Mouse (Mus musculus): ENCODE measurements around the gene Pde4d. TPM values are rescaled to one million over a fixed set of nuclear protein-coding genes. Genes with fewer than 3 reads are reported as not detected.
"Not testable (repeated sequence)": the region's sequence is repeated elsewhere in the genome, so short reads cannot be mapped to it uniquely, and the experiment has no call there.

The Pde4d gene
- polyA plus RNA-seq, 1 experiment from 2014 or later = 8.7 TPM

DNA sequence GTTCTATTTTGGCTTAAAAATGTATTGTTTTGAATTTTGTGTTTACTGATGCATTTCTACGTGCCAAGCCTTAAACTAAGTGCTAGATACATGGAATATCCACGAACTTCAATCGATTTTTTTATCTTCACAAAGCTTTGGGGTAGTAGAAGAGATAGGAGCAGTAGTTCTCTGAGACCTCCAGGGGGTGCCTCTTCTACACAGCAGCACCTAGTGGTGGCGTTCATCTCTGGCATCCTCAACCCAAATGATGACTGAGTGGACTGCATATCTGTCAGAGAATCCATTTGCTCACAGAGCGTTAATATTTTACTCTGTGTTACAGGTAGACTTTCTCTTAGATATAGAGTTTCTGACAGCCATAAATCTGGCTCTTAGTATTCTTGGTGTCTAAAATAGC lies 272.5 kb downstream of the Pde4d start:
- no peaks in the 10 kb centered on the region for H3K36me3 ChIP-seq (ENCODE audit: control insufficient read depth, insufficient read depth, low read length)
- no peaks in the 10 kb centered on the region for H3K9me3 ChIP-seq (ENCODE audit: control insufficient read depth, low read length)
- H3K4me3 ChIP-seq (ENCODE audit: low read depth, low read length) = no peak overlapping the region
- H3K4me2 ChIP-seq = no peak overlapping the region
- no peak overlapping the region for H3K27ac ChIP-seq (ENCODE audit: low read depth, low read length)
- 80% methylated on average over 5 of the region's 5 CpGs for WGBS
- no peak overlapping the region for H3K9ac ChIP-seq (ENCODE audit: low read length)
- DNase-seq (ENCODE audit: low spot score, missing footprints) = no peak
- H3K4me1 ChIP-seq (ENCODE audit: control insufficient read depth, insufficient read depth, low read length) = no peaks in the 10 kb centered on the region
- H3K27me3 ChIP-seq (ENCODE audit: control insufficient read depth, insufficient read depth, low read length) = no peaks in the 10 kb centered on the region
- ATAC-seq (ENCODE audit: low FRiP score) = no peak

DNA sequence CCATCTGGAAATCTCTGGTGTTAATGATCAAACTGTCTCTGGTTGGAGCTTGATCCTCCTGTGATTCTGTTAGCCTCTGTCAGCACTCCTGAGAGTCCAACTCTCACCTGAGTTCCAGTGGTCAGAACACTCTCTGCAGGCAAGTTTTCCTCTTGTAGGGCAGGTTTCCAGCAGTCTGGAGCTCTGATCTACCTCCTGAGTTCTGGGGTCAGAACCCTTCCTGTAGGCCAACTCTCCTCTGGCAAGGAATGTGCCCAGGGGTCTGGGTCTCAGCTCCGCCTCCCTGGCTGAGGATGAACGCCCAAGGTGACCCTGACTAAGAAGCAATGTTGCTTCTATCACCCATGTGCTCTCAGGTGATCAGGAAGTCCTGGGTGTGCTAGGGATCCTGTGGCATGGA lies 284.6 kb downstream of the Pde4d start:
- not testable (repeated sequence) for ATAC-seq (ENCODE audit: low FRiP score); H3K9ac ChIP-seq (ENCODE audit: low read length); H3K4me1 ChIP-seq (ENCODE audit: control insufficient read depth, insufficient read depth, low read length); DNase-seq (ENCODE audit: low spot score, missing footprints); H3K27ac ChIP-seq (ENCODE audit: low read depth, low read length); H3K4me2 ChIP-seq; H3K9me3 ChIP-seq (ENCODE audit: control insufficient read depth, low read length); H3K4me3 ChIP-seq (ENCODE audit: low read depth, low read length); H3K27me3 ChIP-seq (ENCODE audit: control insufficient read depth, insufficient read depth, low read length); H3K36me3 ChIP-seq (ENCODE audit: control insufficient read depth, insufficient read depth, low read length)
- 87% methylated on average over 2 of the region's 2 CpGs for WGBS

DNA sequence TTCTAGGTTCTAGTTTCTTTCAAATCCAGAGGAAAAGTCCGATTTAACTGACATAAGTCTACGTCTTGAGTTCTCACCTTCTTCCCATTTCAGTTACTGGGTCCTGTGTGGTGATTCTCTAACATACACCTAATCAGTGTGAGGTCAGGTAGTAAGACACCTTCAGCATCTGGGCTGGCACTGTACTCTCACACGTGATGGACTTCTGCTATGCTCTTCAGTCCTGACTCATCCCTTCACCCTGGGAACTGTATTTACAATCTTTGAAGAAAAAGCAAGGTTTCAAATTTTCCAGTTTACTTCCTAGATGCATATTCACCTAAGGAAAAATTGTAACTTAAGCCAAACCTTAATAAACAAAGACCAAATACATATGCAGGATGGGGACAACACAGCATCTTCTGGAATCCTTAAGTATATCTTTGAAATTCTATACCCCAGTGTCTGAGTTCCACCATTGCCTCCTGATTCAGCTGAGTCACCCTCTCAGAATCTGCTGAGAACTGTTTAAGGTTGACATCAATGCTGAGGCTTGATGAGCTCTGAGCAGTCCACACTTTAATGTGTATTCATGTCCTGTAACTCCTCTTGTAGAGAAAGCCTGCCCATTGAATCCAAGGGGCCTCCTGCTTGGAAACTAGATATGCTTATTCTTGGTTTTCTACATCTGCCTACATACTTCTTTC lies 301.6 kb downstream of the Pde4d start:
- Histone ChIP-seq H3K4me1 (ENCODE audit: control insufficient read depth, insufficient read depth, low read length) (no peaks in the 10 kb centered on the region), H3K36me3 (ENCODE audit: control insufficient read depth, insufficient read depth, low read length) (no peaks in the 10 kb centered on the region), H3K9me3 (ENCODE audit: control insufficient read depth, low read length) (no peaks in the 10 kb centered on the region), H3K4me2 (no peak overlapping the region), H3K27ac (ENCODE audit: low read depth, low read length) (no peak overlapping the region), H3K27me3 (ENCODE audit: control insufficient read depth, insufficient read depth, low read length) (no peaks in the 10 kb centered on the region), H3K9ac (ENCODE audit: low read length) (no peak overlapping the region), H3K4me3 (ENCODE audit: low read depth, low read length) (no peak overlapping the region)
- DNase-seq (ENCODE audit: low spot score, missing footprints) = peak; percentile 66
- ATAC-seq (ENCODE audit: low FRiP score) = no peak
- 87% methylated on average over 3 of the region's 3 CpGs for WGBS

DNA sequence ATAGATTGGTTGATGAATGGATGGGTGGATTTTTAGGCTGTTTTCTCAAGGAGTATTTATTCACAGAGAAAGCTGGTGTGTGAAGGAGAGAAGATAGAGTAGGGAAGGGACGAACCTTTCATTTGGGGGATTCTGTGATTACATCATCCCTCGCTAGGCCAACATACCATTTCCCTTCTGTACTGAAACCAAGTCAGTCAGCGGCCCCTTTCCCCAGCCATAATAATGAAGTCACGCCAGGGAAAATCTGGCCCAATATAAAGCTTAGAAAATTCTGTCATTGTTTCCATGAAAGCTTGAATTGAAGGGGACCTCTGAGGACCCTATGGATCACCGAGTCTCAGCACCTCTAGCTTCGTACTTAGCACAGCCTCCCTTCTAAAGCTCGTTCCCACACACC lies 307.7 kb downstream of the Pde4d start:
- Histone ChIP-seq H3K9me3 (ENCODE audit: control insufficient read depth, low read length) (no peaks in the 10 kb centered on the region), H3K9ac (ENCODE audit: low read length) (no peak overlapping the region), H3K27me3 (ENCODE audit: control insufficient read depth, insufficient read depth, low read length) (no peaks in the 10 kb centered on the region), H3K4me1 (ENCODE audit: control insufficient read depth, insufficient read depth, low read length) (no peaks in the 10 kb centered on the region), H3K4me2 (no peak overlapping the region), H3K27ac (ENCODE audit: low read depth, low read length) (no peak overlapping the region), H3K36me3 (ENCODE audit: control insufficient read depth, insufficient read depth, low read length) (no peaks in the 10 kb centered on the region), H3K4me3 (ENCODE audit: low read depth, low read length) (no peak overlapping the region)
- DNase-seq (ENCODE audit: low spot score, missing footprints) = no peak
- ATAC-seq (ENCODE audit: low FRiP score) = no peak
- 83% methylated on average over 7 of the region's 7 CpGs for WGBS

DNA sequence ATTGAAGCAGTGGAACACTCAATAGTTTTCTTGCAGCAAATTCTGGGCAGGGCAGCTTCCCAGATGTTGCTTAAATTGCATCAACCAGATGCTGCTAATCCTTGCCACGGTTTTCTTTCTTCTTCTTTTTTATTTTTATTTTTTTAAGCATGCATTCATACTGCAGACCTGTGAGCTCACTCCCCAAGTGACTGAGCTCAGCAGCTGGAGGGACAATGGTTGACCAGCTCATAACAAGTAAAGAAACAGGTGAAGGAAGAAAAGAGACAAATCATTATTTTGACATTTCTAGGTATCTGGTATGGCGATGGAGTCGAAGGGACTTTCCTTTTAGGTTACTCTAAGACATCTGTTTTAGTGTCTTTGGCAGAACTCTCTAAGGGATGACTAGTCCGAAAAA lies 308.6 kb downstream of the Pde4d start:
- no peak for ATAC-seq (ENCODE audit: low FRiP score)
- Histone ChIP-seq H3K4me3 (ENCODE audit: low read depth, low read length) (no peak overlapping the region), H3K36me3 (ENCODE audit: control insufficient read depth, insufficient read depth, low read length) (no peaks in the 10 kb centered on the region), H3K27me3 (ENCODE audit: control insufficient read depth, insufficient read depth, low read length) (no peaks in the 10 kb centered on the region), H3K27ac (ENCODE audit: low read depth, low read length) (no peak overlapping the region), H3K9ac (ENCODE audit: low read length) (no peak overlapping the region), H3K4me2 (no peak overlapping the region), H3K4me1 (ENCODE audit: control insufficient read depth, insufficient read depth, low read length) (no peaks in the 10 kb centered on the region), H3K9me3 (ENCODE audit: control insufficient read depth, low read length) (no peaks in the 10 kb centered on the region)
- DNase-seq (ENCODE audit: low spot score, missing footprints) = no peak
- 82% methylated on average over 4 of the region's 4 CpGs for WGBS

DNA sequence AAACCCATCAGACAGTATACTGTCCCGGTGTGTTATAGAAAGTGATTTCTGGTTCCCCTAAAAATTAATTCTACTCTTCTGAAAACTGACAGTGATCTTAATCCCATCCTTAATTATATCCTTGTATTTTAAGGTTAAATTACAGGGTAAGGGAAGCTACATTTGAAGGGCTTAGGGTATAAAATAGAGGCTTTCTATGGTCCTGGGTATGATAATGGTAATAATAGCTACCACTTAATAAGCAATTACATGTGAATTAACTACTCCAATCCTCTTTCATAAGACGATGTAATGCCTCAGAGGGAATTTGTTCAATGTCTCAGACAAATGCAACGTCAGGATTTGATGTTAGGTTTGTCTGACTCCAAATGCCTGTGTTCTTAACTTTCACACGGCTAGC lies 309.4 kb downstream of the Pde4d start:
- H3K9me3 ChIP-seq (ENCODE audit: control insufficient read depth, low read length) = no peaks in the 10 kb centered on the region

DNA sequence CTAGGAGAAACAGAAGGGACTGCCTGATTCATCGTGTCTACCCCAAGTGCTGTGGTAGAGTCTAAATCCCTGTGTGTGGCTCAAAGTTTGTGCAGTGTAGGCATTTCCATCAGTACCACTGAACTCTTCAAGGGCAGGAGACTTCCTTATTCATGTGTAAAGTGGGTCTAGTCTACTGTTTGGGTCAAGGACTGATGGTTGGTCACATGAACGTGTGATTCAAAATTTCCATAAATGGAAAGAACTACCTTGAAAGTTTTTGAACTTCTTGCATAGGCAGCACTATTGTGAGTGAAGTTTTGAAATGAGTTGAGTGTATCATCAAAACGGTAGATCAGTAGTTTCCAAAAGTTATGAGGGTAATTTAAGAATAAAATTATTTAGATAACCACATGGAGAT lies 313.5 kb downstream of the Pde4d start:
- WGBS = 89% methylated on average over 3 of the region's 3 CpGs
- ATAC-seq (ENCODE audit: low FRiP score) = no peak
- no peak overlapping the region for H3K27ac ChIP-seq (ENCODE audit: low read depth, low read length)

More for the DNA sequence above, 309.4 kb downstream of the Pde4d start:
- Histone ChIP-seq H3K4me1 (ENCODE audit: control insufficient read depth, insufficient read depth, low read length) (no peaks in the 10 kb centered on the region), H3K9ac (ENCODE audit: low read length) (no peak overlapping the region), H3K36me3 (ENCODE audit: control insufficient read depth, insufficient read depth, low read length) (no peaks in the 10 kb centered on the region), H3K4me3 (ENCODE audit: low read depth, low read length) (no peak overlapping the region), H3K27me3 (ENCODE audit: control insufficient read depth, insufficient read depth, low read length) (no peaks in the 10 kb centered on the region), H3K4me2 (no peak overlapping the region), H3K27ac (ENCODE audit: low read depth, low read length) (no peak overlapping the region)
- no peak for DNase-seq (ENCODE audit: low spot score, missing footprints)
- WGBS = 78% methylated on average over 4 of the region's 4 CpGs
- ATAC-seq (ENCODE audit: low FRiP score) = no peak

DNA sequence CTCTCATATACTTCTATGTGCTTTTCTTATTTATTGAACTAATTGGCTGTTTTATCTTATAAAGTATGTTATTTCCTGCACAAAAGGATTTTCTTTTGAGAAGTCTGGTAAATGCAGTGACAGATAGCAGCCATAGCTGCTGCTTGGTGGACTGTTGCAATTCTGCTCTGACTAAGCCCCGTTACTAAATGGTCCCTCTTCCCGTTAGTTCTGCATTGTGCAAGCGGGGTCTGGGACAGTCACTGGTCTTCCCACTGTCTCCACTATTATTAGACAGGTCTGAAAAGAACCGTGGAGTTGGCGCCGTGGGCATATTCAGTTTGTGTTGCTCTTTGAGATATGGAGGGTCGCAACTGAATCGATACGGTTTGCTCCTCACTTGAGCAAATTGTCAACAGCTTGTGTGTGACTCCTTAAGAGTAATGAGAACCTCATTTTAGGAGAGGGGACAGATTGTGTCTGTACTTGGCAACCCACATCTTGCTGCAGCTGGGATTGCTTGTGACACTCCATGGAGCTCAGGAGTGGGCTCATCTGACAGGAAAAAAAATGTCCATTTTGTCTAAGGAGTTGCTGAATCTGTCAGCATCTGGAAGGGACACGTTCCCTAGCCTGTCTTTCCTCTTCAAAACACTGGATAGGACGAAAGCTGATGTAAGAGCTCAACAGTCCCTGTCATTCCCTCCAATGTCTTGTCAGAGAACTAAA lies 316.4 kb downstream of the Pde4d start:
- H3K36me3 ChIP-seq (ENCODE audit: control insufficient read depth, insufficient read depth, low read length) = no peaks in the 10 kb centered on the region
- no peak for ATAC-seq (ENCODE audit: low FRiP score)
- H3K9me3 ChIP-seq (ENCODE audit: control insufficient read depth, low read length) = no peaks in the 10 kb centered on the region
- 64% methylated on average over 11 of the region's 11 CpGs for WGBS
- no peak for DNase-seq (ENCODE audit: low spot score, missing footprints)
- H3K9ac ChIP-seq (ENCODE audit: low read length) = no peak overlapping the region
- no peaks in the 10 kb centered on the region for H3K4me1 ChIP-seq (ENCODE audit: control insufficient read depth, insufficient read depth, low read length)
- no peak overlapping the region for H3K27ac ChIP-seq (ENCODE audit: low read depth, low read length)
- no peaks in the 10 kb centered on the region for H3K27me3 ChIP-seq (ENCODE audit: control insufficient read depth, insufficient read depth, low read length)
- no peak overlapping the region for H3K4me3 ChIP-seq (ENCODE audit: low read depth, low read length)
- H3K4me2 ChIP-seq = no peak overlapping the region

More for the DNA sequence above, 313.5 kb downstream of the Pde4d start:
- H3K36me3 ChIP-seq (ENCODE audit: control insufficient read depth, insufficient read depth, low read length) = no peaks in the 10 kb centered on the region
- H3K9me3 ChIP-seq (ENCODE audit: control insufficient read depth, low read length) = no peaks in the 10 kb centered on the region
- H3K4me1 ChIP-seq (ENCODE audit: control insufficient read depth, insufficient read depth, low read length) = no peaks in the 10 kb centered on the region
- no peak overlapping the region for H3K9ac ChIP-seq (ENCODE audit: low read length)
- DNase-seq (ENCODE audit: low spot score, missing footprints) = no peak
- H3K4me3 ChIP-seq (ENCODE audit: low read depth, low read length) = no peak overlapping the region
- H3K4me2 ChIP-seq = no peak overlapping the region
- H3K27me3 ChIP-seq (ENCODE audit: control insufficient read depth, insufficient read depth, low read length) = no peaks in the 10 kb centered on the region

DNA sequence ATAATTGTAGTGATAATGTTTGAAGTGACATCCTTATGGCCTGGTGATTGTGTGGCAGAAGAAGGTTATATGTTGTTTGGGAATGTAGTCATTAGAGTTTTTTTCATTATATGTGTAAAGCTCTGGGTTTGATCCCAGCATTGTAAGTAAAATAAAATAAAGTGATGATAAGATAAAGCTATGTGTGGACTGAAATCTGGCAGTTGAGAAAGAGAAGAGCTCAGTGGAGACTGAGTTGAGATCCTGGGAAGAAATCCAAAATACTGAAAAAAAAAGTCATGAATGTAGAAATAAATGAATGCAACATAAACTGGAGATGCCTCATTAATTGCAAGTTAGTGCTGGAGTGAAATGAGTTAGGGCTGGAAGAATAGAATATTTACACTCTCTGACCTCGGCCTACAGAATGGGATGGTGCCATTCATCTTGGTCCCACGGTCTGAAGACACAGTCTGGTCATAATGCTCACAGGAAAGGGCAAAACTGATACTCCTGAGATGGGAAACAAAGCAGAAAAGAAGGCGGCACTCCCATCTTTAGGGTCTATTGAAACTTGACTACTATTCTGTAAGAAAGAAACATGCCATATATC lies 319.8 kb downstream of the Pde4d start:
- DNase-seq (ENCODE audit: low spot score, missing footprints) (no peak), ATAC-seq (ENCODE audit: low FRiP score) (no peak)
- WGBS = 81% methylated on average over 3 of the region's 3 CpGs

More for the DNA sequence above, 319.8 kb downstream of the Pde4d start:
- H3K9me3 ChIP-seq (ENCODE audit: control insufficient read depth, low read length) = no peaks in the 10 kb centered on the region
- no peak overlapping the region for H3K4me3 ChIP-seq (ENCODE audit: low read depth, low read length)
- no peak overlapping the region for H3K27ac ChIP-seq (ENCODE audit: low read depth, low read length)
- no peaks in the 10 kb centered on the region for H3K27me3 ChIP-seq (ENCODE audit: control insufficient read depth, insufficient read depth, low read length)
- no peak overlapping the region for H3K4me2 ChIP-seq
- no peak overlapping the region for H3K9ac ChIP-seq (ENCODE audit: low read length)
- no peaks in the 10 kb centered on the region for H3K4me1 ChIP-seq (ENCODE audit: control insufficient read depth, insufficient read depth, low read length)
- no peaks in the 10 kb centered on the region for H3K36me3 ChIP-seq (ENCODE audit: control insufficient read depth, insufficient read depth, low read length)

Measured in midbrain, embryonic 11.5 days (tissue).